Comparison of ENCODE assay signal across 8 mouse cellular contexts in the genomic region with DNA sequence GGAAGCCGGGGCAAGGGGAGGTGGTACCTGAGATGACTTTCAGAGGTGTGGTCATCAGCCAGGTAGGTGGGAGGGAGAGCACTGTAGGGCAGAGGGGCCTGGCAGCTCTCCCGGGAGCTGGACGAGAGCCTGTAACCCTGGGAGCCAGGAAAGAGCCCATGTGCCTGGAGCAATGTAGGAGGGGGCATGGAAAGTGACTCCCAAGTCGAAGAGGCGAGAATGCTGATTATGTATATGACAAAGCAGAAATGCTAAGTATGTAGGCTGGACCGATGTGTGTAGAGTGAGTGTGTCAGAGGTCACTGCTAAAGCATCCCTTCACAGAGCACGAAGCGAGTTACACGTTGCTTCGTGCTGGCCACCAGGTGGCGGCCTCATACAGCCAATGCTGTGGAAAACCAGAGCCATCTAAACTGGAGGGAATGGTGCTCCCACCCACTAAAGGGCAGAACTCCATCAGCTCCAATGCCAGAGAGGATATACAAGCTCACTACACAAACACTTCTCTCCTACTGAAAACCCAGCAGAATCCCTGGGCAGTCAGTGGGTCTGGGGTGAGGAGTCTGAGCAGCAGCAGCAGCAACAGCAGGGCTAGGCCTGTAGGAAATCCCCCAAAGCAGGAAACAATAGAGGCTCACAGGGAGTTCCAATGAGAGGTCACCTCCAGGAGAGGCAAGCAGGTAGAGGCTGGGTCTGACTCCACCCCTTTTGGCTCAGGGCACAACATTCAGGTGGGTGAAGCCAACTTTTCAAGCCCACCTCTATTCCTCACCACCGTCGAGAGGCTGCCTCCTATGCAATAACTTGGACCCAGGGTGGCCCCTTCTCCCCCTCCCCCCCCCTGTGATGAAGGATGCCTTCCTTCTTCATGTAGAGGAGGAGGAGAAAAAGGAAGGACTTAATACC.
DNase-seq lines count a peak whose midpoint lies in the region; ATAC-seq lines count a peak whose summit lies in the region.

No protein-coding gene starts in this region.

- peaks cover 16% of the 10 kb centered on the region for H3K4me1 ChIP-seq in forebrain, embryonic 16.5 days (replicated peaks; ENCODE audit: control insufficient read depth, insufficient read depth, low read length)
- 0 out of 2 replicates have a peak, but pooled peaks cover 3% of the 10 kb centered on the region for H3K4me1 ChIP-seq in hindbrain, embryonic 14.5 days (replicated peaks; ENCODE audit: control insufficient read depth, insufficient read depth, low read length)
- H3K4me1 ChIP-seq in limb, embryonic 10.5 days = peaks cover 51% of the 10 kb centered on the region
- H3K4me1 ChIP-seq in midbrain, embryonic 11.5 days (ENCODE audit: control insufficient read depth, insufficient read depth, low read length) = peaks cover 5% of the 10 kb centered on the region

- H3K9ac ChIP-seq in forebrain, embryonic 16.5 days (replicated peaks; ENCODE audit: low read depth, low read length) = 0 out of 2 replicates have a peak overlapping the region, but pooled peaks have one; percentile 28
- no peak overlapping the region for H3K9ac ChIP-seq in hindbrain, embryonic 14.5 days
- no peak overlapping the region for H3K9ac ChIP-seq in midbrain, embryonic 11.5 days (ENCODE audit: low read length)

- peak; percentile 55 for DNase-seq in layer of hippocampus, adult 11-12 months (ENCODE audit: low spot score)
- DNase-seq in layer of hippocampus, adult 8-10 months (ENCODE audit: low spot score in 2 of 2) = no peak
- peak; percentile 71 for DNase-seq in cerebellum, adult 8-10 months
- DNase-seq in hindbrain, embryonic 14.5 days (ENCODE audit: low spot score) = peak; percentile 85
- peak; percentile 82 for DNase-seq in limb, embryonic 10.5 days (ENCODE audit: low spot score)
- DNase-seq in midbrain, embryonic 11.5 days (ENCODE audit: low spot score, missing footprints) = peak; percentile 96
- DNase-seq in skeletal muscle tissue, adult 2 months (ENCODE audit: low read depth, low spot score) = peak; percentile 88

- H3K4me3 ChIP-seq in forebrain, embryonic 16.5 days (replicated peaks; ENCODE audit: low read length) = no peak overlapping the region
- H3K4me3 ChIP-seq in hindbrain, embryonic 14.5 days (replicated peaks; ENCODE audit: low read length) = no peak overlapping the region
- no peak overlapping the region for H3K4me3 ChIP-seq in limb, embryonic 10.5 days
- H3K4me3 ChIP-seq in midbrain, embryonic 11.5 days (ENCODE audit: low read depth, low read length) = no peak overlapping the region

- no peaks in the 10 kb centered on the region for H3K36me3 ChIP-seq in forebrain, embryonic 16.5 days (ENCODE audit: control insufficient read depth, insufficient read depth)
- no peaks in the 10 kb centered on the region for H3K36me3 ChIP-seq in hindbrain, embryonic 14.5 days (replicated peaks; ENCODE audit: control insufficient read depth, insufficient read depth)
- no peaks in the 10 kb centered on the region for H3K36me3 ChIP-seq in limb, embryonic 10.5 days
- H3K36me3 ChIP-seq in midbrain, embryonic 11.5 days (ENCODE audit: control insufficient read depth, insufficient read depth, low read length) = no peaks in the 10 kb centered on the region

- no peak overlapping the region for H3K4me2 ChIP-seq in forebrain, embryonic 16.5 days (ENCODE audit: low read length)
- no peak overlapping the region for H3K4me2 ChIP-seq in hindbrain, embryonic 14.5 days (replicated peaks)
- no peak overlapping the region for H3K4me2 ChIP-seq in midbrain, embryonic 11.5 days

- H3K27me3 ChIP-seq in forebrain, embryonic 16.5 days (replicated peaks; ENCODE audit: control insufficient read depth, insufficient read depth, low read length) = no peaks in the 10 kb centered on the region
- no peaks in the 10 kb centered on the region for H3K27me3 ChIP-seq in hindbrain, embryonic 14.5 days (ENCODE audit: control insufficient read depth, insufficient read depth, low read length)
- H3K27me3 ChIP-seq in limb, embryonic 10.5 days (ENCODE audit: low read depth, poor library complexity, severe bottlenecking) = no peaks in the 10 kb centered on the region
- no peaks in the 10 kb centered on the region; the same call in 1 of the 2 replicates for H3K27me3 ChIP-seq in midbrain, embryonic 11.5 days (ENCODE audit: control insufficient read depth, insufficient read depth, low read length)

- H3K27ac ChIP-seq in forebrain, embryonic 16.5 days (ENCODE audit: low read length) = 0 out of 2 replicates have a peak overlapping the region, but pooled peaks have one; percentile 28
- H3K27ac ChIP-seq in hindbrain, embryonic 14.5 days = no peak overlapping the region
- peak overlapping the region; percentile 51; the same call in 1 of the 2 replicates for H3K27ac ChIP-seq in limb, embryonic 10.5 days
- no peak overlapping the region for H3K27ac ChIP-seq in midbrain, embryonic 11.5 days (ENCODE audit: low read depth, low read length)

- no peaks in the 10 kb centered on the region for H3K9me3 ChIP-seq in forebrain, embryonic 16.5 days (ENCODE audit: control insufficient read depth, low read length)
- H3K9me3 ChIP-seq in hindbrain, embryonic 14.5 days (ENCODE audit: control insufficient read depth, low read length) = no peaks in the 10 kb centered on the region
- no peaks in the 10 kb centered on the region for H3K9me3 ChIP-seq in limb, embryonic 10.5 days (replicated peaks)
- no peaks in the 10 kb centered on the region for H3K9me3 ChIP-seq in midbrain, embryonic 11.5 days (ENCODE audit: control insufficient read depth, low read length)

- 15% methylated on average over 13 of the region's 13 CpGs for WGBS in forebrain, embryonic 16.5 days
- 17% methylated on average over 13 of the region's 13 CpGs for WGBS in hindbrain, embryonic 14.5 days
- WGBS in limb, embryonic 10.5 days = 22% methylated on average over 13 of the region's 13 CpGs
- WGBS in midbrain, embryonic 11.5 days = 21% methylated on average over 13 of the region's 13 CpGs

- ATAC-seq in forebrain, embryonic 16.5 days = peak; percentile 82
- ATAC-seq in hindbrain, embryonic 14.5 days (ENCODE audit: low FRiP score) = peak; percentile 85
- peak; percentile 85 for ATAC-seq in midbrain, embryonic 11.5 days (ENCODE audit: low FRiP score)

Comparison
In these comparisons a context has a peak if more than half of its experiments do, and no peak if none do; other contexts are left out.
1. DNase-seq: peak in layer of hippocampus, adult 11-12 months (single experiment), cerebellum, adult 8-10 months (single experiment), hindbrain, embryonic 14.5 days (single experiment), limb, embryonic 10.5 days (single experiment), midbrain, embryonic 11.5 days (single experiment) and skeletal muscle tissue, adult 2 months (single experiment); none in layer of hippocampus, adult 8-10 months (0 of 2).
2. H3K27ac ChIP-seq: peak in forebrain, embryonic 16.5 days (single experiment) and limb, embryonic 10.5 days (single experiment); none in hindbrain, embryonic 14.5 days (single experiment) and midbrain, embryonic 11.5 days (single experiment).
3. Peak in every context shown above with its lines, with median percentiles within 50 percentile points of each other: ATAC-seq.